Mouse (Mus musculus) testis, postnatal 14 days (tissue): ENCODE data around the gene Eng.

ENCODE experiments used
- DNase-seq: peaks from one replicate; pipeline ENCODE4 v3.0.0; 2021; ENCODE audit warnings: low spot score

The Eng gene

DNA sequence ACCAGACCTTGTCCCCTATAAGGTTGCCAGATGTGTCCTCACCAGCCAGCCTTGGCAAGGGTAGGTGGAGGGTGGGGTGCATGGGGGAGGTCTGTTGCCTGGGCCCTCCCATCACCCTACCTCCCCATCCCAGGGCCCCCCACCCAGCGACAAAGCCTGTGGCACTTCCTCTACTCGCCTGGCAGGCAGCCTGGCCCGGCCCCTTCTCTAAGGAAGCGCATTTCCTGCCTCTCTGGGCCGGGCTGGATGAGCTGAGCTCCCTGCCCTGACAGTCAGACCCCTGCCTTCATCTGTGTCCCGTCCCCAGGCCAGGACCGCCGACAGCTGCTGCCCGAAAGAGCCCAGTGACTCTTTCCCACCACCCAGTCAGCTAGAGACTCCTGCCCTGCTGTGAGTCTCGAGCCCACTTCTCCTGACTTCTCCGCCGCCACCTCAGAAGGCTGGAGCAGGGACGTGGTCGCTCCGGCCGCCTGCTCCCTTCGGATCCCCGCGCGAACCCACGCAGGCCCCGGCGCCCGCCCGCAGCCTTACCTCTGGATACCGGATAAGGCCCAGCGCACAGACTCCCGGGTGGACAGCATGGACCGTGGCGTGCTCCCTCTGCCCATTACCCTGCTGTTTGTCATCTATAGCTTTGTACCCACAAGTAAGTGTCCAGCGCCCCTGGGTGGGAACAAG, at the start of gene Eng:
Eng (plus strand) TSS at position 217 of the 678 bp plus-strand sequence.
- peak; percentile 24 for DNase-seq

DNA sequence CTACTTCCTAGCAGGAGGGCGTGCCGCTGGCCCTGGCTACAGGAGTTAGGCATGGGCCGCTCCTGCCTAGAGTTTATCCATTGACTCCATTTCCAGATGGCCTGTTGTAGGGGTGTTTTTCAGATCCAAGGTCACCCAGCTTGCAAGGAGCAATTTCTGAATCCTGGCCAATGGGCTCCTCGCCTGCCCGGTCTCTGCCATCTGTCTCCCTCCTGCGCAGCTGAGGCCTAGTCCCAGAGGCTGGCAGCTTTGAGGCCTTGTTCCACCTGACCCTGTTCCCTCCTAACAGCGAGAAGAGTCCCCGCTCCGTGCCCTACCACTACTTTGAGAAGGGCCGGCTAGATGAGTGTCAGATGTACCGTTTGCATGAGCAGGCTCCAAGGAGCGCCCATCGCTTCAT, 49.7 kb upstream of the Eng start:
- no peak for DNase-seq

DNA sequence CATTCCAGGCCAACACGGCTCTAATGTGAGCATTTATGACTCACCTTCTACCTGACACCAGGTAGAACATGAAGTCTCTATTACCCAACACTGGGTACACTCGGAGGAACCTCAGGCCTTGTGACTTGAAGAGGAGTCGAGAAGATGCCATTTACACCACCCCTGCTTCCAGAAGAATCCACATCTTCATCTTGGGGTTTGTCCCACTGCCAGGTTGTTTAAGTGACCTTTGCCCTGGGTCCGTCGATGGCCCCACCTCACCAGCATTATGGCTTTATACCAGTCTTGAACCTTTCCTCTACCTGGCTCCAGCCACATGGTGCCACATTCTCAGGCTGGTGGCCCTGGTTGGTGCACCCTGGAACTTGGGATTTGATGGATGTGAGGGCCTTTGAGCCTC, 49.1 kb upstream of the Eng start:
- DNase-seq: no peak

DNA sequence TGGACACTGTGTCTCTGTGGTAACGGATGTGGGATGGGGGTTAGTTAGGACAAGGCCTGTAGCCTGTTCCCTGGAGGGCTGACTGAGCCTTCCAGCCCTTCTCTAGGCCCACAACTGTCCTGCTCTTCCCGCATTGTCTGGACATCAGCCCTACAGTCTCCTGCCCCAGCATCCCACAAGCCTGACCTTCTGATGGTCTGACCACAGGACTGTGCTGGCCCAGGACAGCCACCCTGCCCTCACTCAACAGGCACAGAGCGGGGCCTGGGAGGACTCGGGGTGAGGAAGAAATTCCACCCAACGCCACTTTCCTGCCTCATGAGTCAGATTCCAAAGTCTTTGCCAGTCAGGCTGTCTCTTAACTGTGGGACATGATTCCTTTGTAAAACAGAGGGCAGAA, 48.7 kb upstream of the Eng start:
- no peak for DNase-seq

DNA sequence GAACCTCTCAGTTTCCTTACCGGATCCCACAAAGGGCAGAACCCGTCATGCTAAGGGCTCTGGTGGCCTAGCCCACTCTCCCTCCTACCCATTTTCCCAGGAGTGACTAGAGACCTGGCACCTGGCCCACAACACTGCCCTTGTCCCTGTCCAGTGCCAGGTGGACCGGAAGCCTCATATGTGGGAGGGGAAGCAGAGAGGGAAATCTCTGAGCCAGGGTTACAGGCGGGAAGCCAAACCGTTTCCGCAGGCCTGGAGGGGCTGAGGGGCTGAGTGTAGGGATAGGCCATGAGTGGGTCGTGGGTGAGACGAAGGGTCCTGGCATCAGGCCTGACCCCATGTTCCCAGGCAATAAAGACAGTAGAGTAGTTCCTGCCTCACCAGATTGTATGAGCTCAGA, 47.9 kb upstream of the Eng start:
- no peak for DNase-seq

DNA sequence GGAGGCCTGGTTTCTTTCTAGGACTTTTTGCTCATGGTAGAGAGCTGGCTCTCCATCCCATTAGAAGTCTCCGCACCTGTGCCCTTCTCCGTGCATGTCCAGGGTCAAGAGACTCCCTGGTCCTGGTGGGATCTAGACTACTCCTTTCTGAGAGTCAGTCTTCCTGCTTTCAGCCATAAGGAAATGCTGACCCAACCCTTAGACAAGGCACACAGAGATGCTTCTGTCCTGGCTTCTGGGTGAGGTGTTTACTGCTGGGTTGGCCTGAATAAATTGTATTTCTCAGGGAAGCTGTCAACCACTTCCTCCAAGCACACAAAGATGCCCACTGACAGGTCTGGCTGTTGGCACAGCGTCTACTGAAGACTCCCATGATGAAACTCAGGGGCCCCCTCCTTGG, 47.0 kb upstream of the Eng start, which contains the start of gene St6galnac6:
St6galnac6 (plus strand) TSS at position 301 of the 400 bp plus-strand sequence.
- DNase-seq: no peak

DNA sequence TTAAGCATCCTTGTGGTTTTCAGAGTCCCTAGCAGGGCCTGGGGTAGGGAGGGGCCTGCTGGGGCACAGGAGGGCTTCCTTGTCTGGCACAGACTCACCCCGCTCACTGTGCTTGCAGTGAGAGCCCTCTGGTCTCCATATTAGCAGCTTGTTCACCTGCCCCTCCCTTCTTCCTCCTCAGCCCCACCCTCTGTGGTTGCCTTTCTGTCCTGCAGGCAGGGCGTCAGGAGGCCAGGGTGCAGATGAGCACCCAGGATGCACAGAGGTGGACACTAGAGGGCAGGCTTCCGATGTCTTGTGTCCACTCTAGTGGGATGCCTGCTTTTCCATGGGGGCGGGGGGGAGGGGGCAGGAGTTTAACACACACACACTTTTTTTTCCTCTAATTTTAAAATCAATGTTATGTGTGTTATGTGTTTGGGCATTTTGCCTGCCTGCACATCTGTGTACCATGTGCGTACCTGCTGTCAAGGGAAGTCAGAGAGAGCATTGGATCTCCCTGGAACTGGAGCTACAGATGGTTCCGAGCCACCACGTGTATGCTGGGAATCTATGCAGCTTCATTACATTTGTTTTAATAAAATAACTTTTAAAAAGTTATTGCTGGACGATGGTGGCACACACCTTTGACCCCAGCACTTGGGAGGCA, 44.9 kb upstream of the Eng start:
- DNase-seq: no peak

DNA sequence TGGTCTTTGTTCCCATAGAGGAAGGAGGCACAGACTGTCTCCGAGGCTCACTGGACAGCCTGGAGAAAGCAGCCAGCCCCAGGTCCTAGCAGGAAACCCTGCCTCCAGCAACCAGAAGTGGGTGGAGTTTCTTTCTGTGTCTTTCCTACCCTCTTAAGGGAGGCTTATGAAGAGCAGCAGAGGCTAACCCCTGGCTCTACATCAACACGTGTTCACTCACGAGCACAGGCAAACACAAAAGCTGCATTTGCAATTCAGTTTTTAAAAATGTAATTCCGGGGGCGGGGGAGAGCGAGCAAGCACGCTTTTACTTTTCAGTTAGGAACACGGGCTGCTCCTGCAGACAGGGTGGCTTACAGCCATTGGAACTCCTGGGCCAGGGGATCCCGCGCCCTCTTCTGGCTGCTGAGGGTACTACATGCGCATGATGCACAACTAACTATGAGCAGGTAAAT, 43.8 kb upstream of the Eng start:
- DNase-seq: peak; percentile 82

DNA sequence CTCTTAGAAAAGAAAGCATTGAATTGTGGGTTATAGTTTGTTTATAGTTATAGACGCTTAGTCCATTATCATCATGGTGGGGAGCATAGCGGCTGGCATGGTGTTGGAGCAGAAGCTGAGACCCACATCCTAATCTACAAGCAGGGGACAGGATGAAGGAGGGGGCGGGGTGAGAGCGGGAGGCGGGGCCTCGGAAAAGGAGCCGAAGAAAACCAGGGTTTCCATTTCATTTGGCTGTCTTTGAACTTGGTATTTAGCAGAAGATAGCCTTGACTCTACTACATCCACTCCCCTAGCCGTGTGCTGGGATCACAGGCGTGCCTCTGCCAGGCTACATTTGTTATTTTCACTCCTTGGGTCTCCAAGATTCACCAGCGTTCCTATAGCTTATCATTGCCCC, 41.8 kb upstream of the Eng start:
- DNase-seq: no peak

DNA sequence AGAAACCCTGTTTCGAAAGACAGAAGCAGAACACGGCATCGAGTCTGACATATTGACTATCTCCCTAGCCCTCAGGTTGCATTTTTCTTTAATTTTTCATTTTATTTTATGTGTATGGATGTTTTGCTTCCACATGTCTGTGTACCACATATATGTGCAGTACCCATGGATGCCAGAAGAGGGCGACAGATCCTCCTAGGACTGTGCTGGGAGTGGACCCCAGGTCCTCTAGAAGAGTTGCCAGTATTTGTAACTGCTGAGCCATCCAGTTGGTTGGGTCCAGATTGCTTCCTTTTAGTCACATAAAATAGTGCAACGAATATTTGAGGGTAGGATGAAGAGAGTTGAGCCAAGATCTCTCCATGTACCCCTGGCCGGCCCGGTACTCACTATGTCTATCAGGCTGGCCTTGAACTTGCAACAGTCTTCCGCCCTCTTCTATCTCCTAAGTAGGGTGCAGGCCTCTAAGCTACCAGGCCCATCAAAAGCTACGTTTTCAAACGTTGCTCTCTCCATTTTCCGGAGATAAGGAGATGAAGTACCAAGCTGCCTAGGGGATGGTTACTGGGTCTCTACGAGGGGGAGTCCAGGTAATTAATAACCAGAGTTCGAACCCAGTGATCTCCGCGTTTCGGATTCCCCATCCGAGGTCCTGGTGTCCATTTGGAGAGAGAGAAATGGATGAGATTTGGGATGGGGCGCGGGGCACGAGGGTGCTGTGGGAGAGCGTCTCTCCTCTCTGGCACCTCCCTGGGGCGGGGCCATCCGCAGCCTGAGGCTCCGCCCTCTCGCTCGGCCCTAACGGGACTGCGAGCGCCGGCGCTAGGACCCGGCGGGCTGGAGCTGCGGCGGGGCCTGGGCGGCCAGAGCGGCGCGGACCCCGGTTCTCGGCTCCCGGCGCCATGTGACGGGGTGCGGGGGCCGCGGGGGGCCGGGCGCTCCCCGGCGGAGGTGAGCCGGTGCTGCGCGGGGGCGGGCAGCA, 39.9 kb upstream of the Eng start:
- DNase-seq: peak; percentile 82

DNA sequence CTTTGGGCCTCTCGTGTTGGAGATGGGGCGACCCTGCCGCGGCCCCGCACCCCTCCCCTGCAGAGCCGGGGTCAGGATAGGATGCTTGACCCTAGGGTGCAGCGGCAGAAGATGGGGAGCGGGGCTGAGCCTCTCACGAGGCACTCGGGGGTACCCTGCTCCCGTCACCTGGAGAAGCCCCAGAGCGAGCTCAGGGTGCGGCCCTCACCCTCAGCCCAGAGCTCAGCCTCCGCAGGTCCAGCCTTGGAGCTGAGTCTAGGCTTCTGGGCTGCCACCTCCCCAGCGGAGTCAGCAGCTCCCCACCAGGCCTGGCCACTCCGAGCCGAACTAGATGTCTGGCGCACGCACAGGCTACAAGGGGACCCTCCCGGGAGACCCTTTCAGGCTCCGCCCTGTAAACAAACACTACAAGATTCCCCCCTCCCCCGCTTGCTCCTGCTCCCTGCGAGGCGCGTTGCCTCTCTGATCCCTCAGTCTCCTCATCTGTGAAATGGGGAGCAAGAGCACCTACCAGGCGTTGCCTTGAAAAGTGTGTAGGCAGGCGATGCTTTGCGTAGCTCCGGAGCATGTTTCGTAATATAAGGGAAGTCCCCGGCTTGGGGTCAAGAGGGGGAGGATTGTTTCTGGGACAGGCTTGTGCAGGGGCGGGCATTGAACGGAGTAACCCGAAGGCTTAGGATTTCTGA, 39.0 kb upstream of the Eng start:
- DNase-seq: peak; percentile 52

DNA sequence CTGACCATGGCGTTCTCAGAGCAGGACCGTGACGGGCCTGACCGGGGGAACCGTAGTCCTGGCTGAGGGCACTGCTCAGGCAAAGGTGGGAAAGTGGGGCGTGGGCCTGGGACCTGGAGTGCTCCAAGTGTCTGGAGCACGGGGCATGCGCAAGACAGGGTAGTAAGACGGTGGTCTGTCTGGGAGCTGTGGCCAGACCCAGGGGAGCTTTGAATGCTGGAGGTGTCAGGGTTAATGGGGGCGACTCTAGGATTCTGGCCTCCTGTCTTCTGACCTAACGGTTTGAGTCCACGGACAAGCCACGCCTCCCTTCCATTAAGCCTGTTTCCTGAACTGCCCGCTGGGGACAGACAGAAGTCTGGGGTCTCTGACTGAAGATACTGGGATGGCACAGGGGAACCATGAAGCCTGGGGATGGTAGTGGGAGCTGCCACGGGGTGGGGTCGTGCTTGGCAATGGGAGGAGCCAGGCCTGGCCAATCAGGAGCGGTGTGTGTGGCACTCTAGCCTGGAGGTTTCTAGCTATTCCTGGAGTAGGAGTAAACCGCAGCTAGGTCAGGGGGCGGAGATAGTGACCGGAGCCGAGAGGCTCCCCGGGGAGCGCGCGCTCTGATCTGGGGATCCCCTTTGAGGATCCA, 38.1 kb upstream of the Eng start:
- DNase-seq: peak; percentile 78

DNA sequence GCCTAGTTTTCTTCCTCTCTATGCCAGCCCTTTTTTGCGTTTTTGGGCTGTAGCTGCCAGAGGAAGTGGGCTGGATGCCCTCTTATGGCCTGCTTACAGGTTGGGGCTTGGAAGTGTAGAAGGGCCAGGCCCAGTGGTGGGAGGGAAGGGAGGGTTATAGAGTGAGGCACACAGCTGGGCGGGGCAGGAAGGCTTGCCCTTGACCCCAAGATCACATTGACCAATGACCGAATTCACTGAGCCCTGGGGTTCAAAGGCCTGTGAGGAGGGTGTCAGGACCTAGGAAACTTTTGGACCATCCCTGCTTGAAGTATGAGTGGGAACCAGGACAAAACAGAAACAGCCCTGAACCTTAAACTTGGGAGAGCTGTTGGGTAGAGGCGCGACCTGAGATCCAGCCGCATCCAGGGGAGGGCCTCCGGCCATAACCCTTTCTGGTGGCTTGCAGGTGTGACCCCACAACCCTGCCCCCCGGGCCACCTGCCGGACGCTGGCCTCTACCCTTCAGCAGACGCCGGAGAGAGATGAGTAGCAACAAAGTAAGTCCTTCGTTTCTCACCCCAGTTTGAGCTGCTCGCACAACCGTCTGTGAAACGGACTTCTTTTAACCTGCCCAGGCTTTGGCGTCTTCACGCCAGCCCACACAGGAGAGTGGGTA, 37.5 kb upstream of the Eng start:
- peak; percentile 60 for DNase-seq

DNA sequence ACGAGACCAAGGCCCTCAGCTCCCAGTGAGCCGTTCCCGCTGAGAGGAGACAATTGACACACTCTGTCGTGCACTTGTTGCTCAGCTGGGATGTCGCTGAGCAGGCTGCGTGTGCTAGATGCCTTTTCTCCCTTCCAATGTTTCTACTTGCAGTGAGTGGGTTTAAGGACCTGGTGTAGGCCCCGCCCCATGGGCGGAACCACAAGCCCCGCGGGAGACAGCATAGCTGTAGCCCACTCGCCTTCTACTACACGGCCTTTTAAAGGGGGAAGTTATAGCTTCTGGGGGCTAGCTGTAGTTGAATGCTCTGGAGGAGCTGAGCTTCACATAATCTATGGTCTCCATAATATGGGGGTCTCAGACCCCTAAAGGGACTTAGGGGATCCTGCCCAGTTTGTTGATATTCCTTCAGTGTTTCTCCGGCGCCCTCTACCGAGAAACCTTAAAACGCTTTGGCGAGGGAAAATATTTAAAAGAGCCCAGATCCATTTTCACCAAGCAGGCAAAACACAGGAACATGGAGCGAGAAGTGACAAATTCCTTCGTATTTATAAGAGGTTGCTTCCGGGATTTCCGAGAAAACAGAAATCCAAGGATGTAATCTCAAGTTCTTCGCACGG, 35.7 kb upstream of the Eng start:
- no peak for DNase-seq

DNA sequence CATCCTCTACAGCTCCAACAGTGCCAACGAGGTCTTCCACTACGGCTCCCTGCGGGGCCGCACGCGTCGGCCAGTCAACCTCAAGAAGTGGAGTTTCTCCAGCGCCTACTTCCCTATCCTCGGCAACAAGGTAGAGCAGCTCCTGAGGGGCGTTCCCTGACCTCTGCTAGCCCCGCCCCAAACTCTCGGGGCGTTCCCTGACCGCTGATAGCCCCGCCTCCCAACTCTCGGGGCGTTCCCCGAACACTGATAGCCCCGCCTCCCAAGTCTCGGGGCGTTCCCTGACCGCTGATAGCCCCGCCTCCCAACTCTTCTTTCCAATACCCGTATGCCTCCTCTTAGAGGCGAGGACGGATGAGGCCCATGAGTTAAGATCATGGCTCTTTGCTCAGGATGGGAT, 34.1 kb upstream of the Eng start:
- DNase-seq: peak; percentile 81

DNA sequence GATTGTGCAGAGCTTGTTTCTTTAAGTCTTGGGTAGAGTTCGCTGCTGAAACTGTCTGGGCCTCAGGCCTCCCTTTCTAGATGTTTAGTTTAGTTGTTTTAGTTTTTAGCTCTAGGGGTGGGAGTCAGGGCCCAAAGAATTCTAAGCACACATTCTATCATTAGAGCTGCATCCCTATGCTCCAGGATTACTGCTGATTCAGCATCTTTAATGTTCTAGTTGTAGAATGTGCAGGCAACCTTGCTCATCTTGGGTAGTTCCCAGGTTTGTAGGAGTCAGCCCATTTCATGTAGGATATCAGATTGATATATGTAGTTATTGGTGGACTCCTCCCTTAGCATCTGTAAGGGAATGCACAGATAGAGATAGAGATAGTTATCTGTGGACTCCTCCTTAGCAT, 29.3 kb upstream of the Eng start:
- no peak for DNase-seq

DNA sequence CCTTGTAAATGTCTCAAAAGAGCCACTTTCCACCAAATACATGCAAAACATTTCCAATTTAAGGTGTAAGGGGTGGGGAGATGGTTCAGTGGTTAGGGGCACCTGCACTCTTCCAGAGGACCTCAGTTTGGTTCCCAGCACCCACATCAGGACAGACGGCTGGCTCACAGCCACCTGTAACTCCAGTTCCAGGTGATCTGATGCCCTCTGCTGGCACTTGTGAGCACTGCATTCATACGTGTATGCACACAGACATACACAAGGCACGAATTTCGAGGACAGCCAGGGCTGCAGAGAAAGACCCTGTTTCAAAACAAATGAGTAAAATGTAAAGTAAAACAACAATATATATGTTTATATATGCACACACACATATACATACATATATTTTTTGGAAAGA, 28.8 kb upstream of the Eng start:
- DNase-seq: no peak

DNA sequence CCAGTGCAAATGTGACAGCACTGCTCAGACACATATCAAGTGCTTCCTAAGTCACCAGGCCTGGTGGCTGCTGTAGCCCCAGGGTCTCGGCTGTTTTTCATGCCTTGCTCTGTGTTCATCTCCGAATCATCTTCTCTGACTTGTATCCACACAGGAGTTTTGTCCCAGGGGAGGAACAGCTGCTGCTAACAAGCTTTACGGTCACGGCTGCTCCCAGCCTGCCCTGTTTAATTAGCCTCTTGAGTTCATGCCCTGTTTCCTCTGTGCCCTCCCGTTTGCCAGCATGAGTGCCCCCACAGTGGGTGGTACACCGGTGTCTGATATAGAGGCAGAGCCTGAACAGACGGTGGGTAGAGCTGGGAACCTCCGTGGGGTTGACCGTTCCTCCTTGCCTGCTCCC, 28.3 kb upstream of the Eng start:
- DNase-seq: no peak

DNA sequence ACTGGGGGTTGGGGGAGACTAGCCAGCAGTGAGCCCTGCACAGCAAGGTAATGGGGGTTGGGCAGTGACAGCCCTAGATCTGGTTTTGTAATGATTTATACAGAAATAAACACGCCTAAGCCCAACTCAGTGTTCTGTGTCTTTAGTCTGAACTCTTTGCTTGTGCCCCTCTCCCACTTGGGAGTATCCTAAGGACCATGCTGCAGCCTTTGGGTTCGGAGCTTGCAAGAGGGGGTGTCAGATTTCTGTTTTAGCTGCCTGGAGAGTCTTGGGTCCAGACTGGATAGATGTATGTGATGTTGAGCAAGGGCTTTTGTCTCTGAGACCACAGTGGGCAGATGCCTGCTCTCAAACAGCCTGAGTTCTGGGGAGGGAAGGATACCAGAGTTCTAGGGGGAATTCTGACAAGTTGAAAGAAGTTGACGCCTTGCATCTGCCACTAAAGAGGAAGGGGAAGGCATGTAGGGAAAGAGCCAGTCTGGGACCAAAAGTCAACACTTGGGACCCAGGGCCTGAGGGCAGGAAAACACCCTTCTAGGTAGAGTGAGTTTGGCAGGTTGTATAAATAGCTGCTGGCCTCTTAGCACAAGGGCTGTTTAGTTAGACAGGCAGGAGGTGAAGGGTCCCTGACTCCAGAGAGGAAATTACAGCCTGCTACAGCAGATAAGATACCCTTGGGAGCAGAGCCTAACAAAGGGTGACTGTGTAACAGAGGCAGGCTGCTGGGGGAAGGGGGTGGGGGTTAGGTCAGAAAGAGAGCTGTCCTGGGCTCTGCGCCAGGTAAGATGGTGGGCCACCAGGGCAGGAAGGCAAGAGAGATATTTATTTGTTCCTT, 25.5 kb upstream of the Eng start:
- peak; percentile 70 for DNase-seq

DNA sequence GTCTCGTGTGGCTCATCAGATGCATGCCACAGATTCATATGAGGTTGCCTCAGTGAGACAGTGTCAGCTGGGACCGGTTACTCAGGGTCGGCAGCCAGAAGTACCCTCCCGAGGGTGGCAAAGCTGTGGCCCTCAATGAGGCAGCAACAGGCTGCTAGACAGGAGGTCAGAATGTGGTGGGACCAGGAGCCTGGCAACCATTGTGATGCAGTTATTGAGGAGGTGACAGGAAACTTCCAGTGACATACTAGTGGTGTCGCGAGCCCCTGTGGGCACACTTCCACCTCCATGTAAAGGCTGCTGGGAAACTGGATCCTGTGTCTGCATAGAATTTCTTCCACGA, 24.9 kb upstream of the Eng start, which contains the start of gene Ak1:
Ak1 (plus strand) TSS at position 242 of the 343 bp plus-strand sequence.
- no peak for DNase-seq
